Mouse (Mus musculus): ENCODE data around the gene Runx3. TPM values are rescaled to one million over a fixed set of nuclear protein-coding genes. Genes with fewer than 3 reads are reported as not detected.

Gene Runx3
- polyA plus RNA-seq, 1 experiment from 2014 or later, result 2.4 TPM

DNA sequence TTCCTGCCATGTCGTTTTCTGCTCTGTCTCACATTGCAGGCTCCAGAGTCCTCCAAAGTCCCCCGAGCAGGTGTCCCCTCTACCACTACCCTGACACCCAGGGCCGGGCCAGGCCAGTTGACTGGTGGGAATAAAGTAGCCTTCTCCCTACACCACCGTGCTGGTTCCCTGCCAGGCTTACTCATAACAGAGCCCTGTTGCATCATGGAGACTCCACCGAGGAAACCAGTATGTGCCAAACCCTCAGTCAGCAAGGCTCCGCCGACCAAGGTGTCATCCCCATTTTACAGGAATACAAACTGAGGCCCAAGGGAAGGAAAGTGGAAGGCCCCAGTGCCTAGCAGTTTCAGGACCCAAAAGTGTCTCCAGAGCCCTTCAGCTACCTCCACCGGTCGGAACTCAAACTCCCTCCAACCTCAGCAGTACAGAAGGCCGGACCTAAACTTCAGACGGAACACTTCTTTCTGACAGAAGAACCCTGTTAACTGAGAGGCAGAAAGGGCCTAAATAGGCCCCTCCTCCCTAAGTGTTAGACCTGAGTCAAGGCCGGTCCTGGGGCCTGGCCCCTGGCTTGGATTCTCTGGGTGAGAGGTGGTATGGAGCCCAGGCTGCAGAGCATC lies 1.5 kb upstream of the Runx3 start:
- Histone ChIP-seq H3K4me2 (ENCODE audit: low read depth, low read length) (no peak overlapping the region), H3K36me3 (ENCODE audit: control insufficient read depth, insufficient read depth, low read length) (no peaks in the 10 kb centered on the region), H3K27ac (replicated peaks; ENCODE audit: low read depth, low read length) (no peak overlapping the region), H3K9me3 (ENCODE audit: control insufficient read depth, low read length) (no peaks in the 10 kb centered on the region), H3K27me3 (replicated peaks; ENCODE audit: control insufficient read depth, insufficient read depth, low read length) (no peaks in the 10 kb centered on the region), H3K4me3 (ENCODE audit: low read depth, low read length) (no peak overlapping the region), H3K4me1 (ENCODE audit: control insufficient read depth, insufficient read depth, low read length) (no peaks in the 10 kb centered on the region), H3K9ac (ENCODE audit: low read depth, low read length) (no peak overlapping the region)
- no peak for DNase-seq (ENCODE audit: low spot score)
- ATAC-seq (ENCODE audit: low read depth), result no peak
- WGBS, result 88% methylated on average over 11 of the region's 12 CpGs

DNA sequence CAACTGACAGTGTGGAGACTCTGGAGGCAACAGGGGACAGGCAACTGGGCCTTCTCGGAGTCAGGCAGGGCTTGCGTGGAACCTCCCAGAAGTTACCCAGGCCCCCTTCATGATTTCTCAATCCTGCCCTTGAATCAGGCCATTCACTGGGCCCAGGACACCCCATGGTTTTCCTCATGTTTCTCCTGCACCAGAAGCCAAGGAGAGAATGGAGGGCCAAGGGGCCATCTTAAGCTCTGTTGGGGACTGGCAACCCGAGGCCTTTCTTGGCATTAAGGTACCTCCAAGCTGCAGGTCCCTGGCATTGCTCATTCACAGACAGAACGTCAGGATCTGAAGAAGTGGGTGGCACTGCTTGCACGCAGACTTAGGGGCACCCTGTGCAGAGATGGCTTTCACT lies 3.3 kb downstream of the Runx3 start:
- Histone ChIP-seq H3K27me3 (replicated peaks; ENCODE audit: control insufficient read depth, insufficient read depth, low read length) (no peaks in the 10 kb centered on the region; the same call in 1 of the 2 replicates), H3K27ac (replicated peaks; ENCODE audit: low read depth, low read length) (no peak overlapping the region), H3K36me3 (ENCODE audit: control insufficient read depth, insufficient read depth, low read length) (no peaks in the 10 kb centered on the region), H3K4me3 (ENCODE audit: low read depth, low read length) (no peak overlapping the region), H3K4me2 (ENCODE audit: low read depth, low read length) (no peak overlapping the region), H3K9ac (ENCODE audit: low read depth, low read length) (no peak overlapping the region), H3K9me3 (ENCODE audit: control insufficient read depth, low read length) (no peaks in the 10 kb centered on the region), H3K4me1 (ENCODE audit: control insufficient read depth, insufficient read depth, low read length) (no peaks in the 10 kb centered on the region)
- DNase-seq (ENCODE audit: low spot score) (no peak), ATAC-seq (ENCODE audit: low read depth) (no peak)
- WGBS, result 90% methylated on average over 5 of the region's 5 CpGs

DNA sequence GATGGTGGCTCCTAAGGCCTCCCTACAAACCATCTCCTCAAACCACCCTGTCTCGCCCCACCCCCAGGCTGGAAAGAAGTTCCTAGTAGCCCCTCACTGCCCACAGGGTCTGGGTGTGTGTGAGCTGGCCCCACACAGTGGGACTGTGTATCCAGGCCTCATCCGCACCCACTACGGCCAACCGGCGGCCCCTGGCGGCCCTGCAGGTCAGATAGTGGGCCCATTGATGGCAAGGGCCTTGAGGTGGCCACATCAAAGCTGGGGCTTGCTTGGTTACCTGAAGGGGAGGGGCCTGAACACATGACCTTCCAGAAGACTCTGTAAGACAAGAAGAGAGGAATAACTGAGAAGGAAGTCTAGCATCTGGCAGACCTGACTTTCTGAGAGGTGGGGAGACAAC lies 4.3 kb downstream of the Runx3 start:
- Histone ChIP-seq H3K4me2 (ENCODE audit: low read depth, low read length) (no peak overlapping the region), H3K27ac (replicated peaks; ENCODE audit: low read depth, low read length) (no peak overlapping the region), H3K4me1 (ENCODE audit: control insufficient read depth, insufficient read depth, low read length) (peaks cover 5% of the 10 kb centered on the region), H3K36me3 (ENCODE audit: control insufficient read depth, insufficient read depth, low read length) (no peaks in the 10 kb centered on the region), H3K27me3 (replicated peaks; ENCODE audit: control insufficient read depth, insufficient read depth, low read length) (no peaks in the 10 kb centered on the region; the same call in 1 of the 2 replicates), H3K9ac (ENCODE audit: low read depth, low read length) (no peak overlapping the region), H3K4me3 (ENCODE audit: low read depth, low read length) (no peak overlapping the region), H3K9me3 (ENCODE audit: control insufficient read depth, low read length) (no peaks in the 10 kb centered on the region)
- DNase-seq (ENCODE audit: low spot score), result no peak
- WGBS, result 89% methylated on average over 6 of the region's 6 CpGs
- no peak for ATAC-seq (ENCODE audit: low read depth)

GRCm38 (mm10) chr4:135125152-135125551 lies 4.7 kb downstream of the Runx3 start:
- Histone ChIP-seq H3K36me3 (ENCODE audit: control insufficient read depth, insufficient read depth, low read length) (no peaks in the 10 kb centered on the region), H3K9ac (ENCODE audit: low read depth, low read length) (no peak overlapping the region), H3K4me3 (ENCODE audit: low read depth, low read length) (no peak overlapping the region), H3K27ac (replicated peaks; ENCODE audit: low read depth, low read length) (no peak overlapping the region), H3K27me3 (replicated peaks; ENCODE audit: control insufficient read depth, insufficient read depth, low read length) (no peaks in the 10 kb centered on the region; the same call in 1 of the 2 replicates), H3K4me2 (ENCODE audit: low read depth, low read length) (no peak overlapping the region), H3K4me1 (ENCODE audit: control insufficient read depth, insufficient read depth, low read length) (peaks cover 5% of the 10 kb centered on the region), H3K9me3 (ENCODE audit: control insufficient read depth, low read length) (no peaks in the 10 kb centered on the region)
- ATAC-seq (ENCODE audit: low read depth) (no peak), DNase-seq (ENCODE audit: low spot score) (no peak)
- 82% methylated on average over 3 of the region's 3 CpGs for WGBS

DNA sequence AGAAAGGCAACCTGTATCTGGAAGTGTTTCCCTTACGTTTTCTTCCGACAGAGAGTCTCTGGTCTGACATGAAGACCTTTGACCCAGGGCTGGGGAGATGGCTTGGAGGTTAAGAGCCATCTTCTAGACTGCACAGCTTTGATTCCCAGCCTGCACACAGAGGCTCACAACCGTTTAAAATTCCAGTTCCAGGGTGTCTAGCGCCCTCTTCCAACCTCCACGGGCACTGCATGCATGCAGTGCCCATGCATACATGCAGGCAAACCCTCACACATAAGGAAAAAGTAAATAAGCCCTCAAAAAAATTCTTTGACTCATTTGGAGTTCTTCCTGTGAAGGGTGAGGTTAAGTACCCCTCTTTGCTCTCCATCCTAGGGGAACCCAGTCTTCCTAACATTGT lies 5.9 kb downstream of the Runx3 start:
- Histone ChIP-seq H3K27ac (replicated peaks; ENCODE audit: low read depth, low read length) (no peak overlapping the region), H3K36me3 (ENCODE audit: control insufficient read depth, insufficient read depth, low read length) (no peaks in the 10 kb centered on the region), H3K4me3 (ENCODE audit: low read depth, low read length) (no peak overlapping the region), H3K4me1 (ENCODE audit: control insufficient read depth, insufficient read depth, low read length) (peaks cover 5% of the 10 kb centered on the region), H3K27me3 (replicated peaks; ENCODE audit: control insufficient read depth, insufficient read depth, low read length) (no peaks in the 10 kb centered on the region; the same call in 1 of the 2 replicates), H3K4me2 (ENCODE audit: low read depth, low read length) (no peak overlapping the region), H3K9me3 (ENCODE audit: control insufficient read depth, low read length) (no peaks in the 10 kb centered on the region), H3K9ac (ENCODE audit: low read depth, low read length) (no peak overlapping the region)
- 64% methylated on average over 5 of the region's 5 CpGs for WGBS
- DNase-seq (ENCODE audit: low spot score) (no peak), ATAC-seq (ENCODE audit: low read depth) (no peak)

GRCm38 (mm10) chr4:135128841-135129520 lies 8.5 kb downstream of the Runx3 start:
- no peaks in the 10 kb centered on the region for H3K9me3 ChIP-seq (ENCODE audit: control insufficient read depth, low read length)
- ATAC-seq (ENCODE audit: low read depth), result no peak
- no peaks in the 10 kb centered on the region; the same call in 1 of the 2 replicates for H3K27me3 ChIP-seq (replicated peaks; ENCODE audit: control insufficient read depth, insufficient read depth, low read length)
- no peak overlapping the region for H3K9ac ChIP-seq (ENCODE audit: low read depth, low read length)
- H3K4me2 ChIP-seq (ENCODE audit: low read depth, low read length), result peak overlapping the region; percentile 53
- H3K4me1 ChIP-seq (ENCODE audit: control insufficient read depth, insufficient read depth, low read length), result peaks cover 5% of the 10 kb centered on the region
- 18% methylated on average over 22 of the region's 22 CpGs for WGBS
- peak; percentile 65 for DNase-seq (ENCODE audit: low spot score)
- no peak overlapping the region for H3K27ac ChIP-seq (replicated peaks; ENCODE audit: low read depth, low read length)
- peak overlapping the region; percentile 27 for H3K4me3 ChIP-seq (ENCODE audit: low read depth, low read length)
- H3K36me3 ChIP-seq (ENCODE audit: control insufficient read depth, insufficient read depth, low read length), result no peaks in the 10 kb centered on the region

DNA sequence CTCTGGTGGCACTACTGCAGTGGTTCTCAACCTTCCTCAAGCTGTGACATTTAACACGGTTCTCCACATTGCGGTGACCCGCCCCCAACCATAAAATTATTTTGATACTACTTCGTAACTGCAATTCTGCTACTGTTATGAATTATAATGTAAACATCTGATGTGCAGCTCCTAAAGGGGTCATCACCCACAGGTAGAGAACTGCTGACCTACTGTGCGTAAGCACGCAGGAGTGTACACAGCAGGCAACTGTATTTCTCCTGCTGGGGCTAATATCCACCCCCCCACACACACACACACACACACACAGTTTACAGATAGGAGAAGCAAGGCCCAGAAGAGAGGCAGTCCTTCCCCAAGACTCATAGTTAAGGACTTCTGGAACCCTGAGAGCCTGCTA lies 9.7 kb downstream of the Runx3 start:
- Histone ChIP-seq H3K9me3 (ENCODE audit: control insufficient read depth, low read length) (no peaks in the 10 kb centered on the region), H3K4me2 (ENCODE audit: low read depth, low read length) (no peak overlapping the region), H3K27ac (replicated peaks; ENCODE audit: low read depth, low read length) (no peak overlapping the region), H3K4me1 (ENCODE audit: control insufficient read depth, insufficient read depth, low read length) (peaks cover 5% of the 10 kb centered on the region), H3K36me3 (ENCODE audit: control insufficient read depth, insufficient read depth, low read length) (no peaks in the 10 kb centered on the region), H3K4me3 (ENCODE audit: low read depth, low read length) (no peak overlapping the region), H3K27me3 (replicated peaks; ENCODE audit: control insufficient read depth, insufficient read depth, low read length) (no peaks in the 10 kb centered on the region; the same call in 1 of the 2 replicates), H3K9ac (ENCODE audit: low read depth, low read length) (no peak overlapping the region)
- WGBS, result 88% methylated on average over 6 of the region's 6 CpGs
- no peak for DNase-seq (ENCODE audit: low spot score)
- no peak for ATAC-seq (ENCODE audit: low read depth)

DNA sequence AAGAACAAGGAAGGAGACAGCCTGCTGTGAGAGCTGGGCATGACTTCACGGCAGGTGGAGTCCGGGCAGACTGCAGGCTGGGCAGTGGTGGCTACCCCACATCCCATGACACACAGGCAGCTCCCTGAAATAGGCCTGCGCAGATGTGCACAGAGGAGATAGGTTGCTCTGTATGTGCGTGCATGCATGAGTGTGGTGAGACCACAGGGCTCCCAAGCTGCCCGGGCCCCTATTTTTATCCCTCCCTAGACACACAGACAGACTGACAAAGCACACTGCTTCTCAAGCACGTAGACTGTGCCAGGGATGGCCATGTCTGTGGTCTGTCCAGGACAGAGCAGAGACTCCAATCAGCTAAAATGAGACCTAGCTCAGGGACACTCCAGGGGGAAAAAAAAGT lies 10.7 kb downstream of the Runx3 start:
- ATAC-seq (ENCODE audit: low read depth) (no peak), DNase-seq (ENCODE audit: low spot score) (no peak)
- H3K9ac ChIP-seq (ENCODE audit: low read depth, low read length), result no peak overlapping the region
- peaks cover 5% of the 10 kb centered on the region for H3K4me1 ChIP-seq (ENCODE audit: control insufficient read depth, insufficient read depth, low read length)
- H3K9me3 ChIP-seq (ENCODE audit: control insufficient read depth, low read length), result no peaks in the 10 kb centered on the region
- H3K4me3 ChIP-seq (ENCODE audit: low read depth, low read length), result no peak overlapping the region
- H3K4me2 ChIP-seq (ENCODE audit: low read depth, low read length), result no peak overlapping the region
- no peaks in the 10 kb centered on the region for H3K36me3 ChIP-seq (ENCODE audit: control insufficient read depth, insufficient read depth, low read length)
- no peak overlapping the region for H3K27ac ChIP-seq (replicated peaks; ENCODE audit: low read depth, low read length)
- WGBS, result 69% methylated on average over 6 of the region's 6 CpGs
- H3K27me3 ChIP-seq (replicated peaks; ENCODE audit: control insufficient read depth, insufficient read depth, low read length), result no peaks in the 10 kb centered on the region; the same call in 1 of the 2 replicates

DNA sequence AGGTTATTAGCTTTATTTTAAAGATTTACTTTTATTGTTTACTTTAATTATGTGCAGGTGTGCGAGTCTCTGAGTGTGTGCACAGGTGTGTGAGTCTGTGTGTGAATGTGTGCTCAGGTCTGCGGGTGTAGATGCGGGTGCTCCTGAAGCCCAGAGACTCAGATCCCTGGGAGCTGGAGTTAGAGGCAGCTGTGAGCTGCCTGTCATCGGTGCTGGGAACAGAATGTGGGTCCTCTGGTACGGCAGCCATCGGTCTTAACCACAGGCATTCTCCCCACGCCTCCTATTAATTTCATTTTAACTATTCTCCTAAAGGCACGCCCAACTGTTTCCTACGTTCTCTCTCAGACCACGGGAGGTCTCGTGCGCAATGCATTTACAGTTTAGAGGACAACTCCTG lies 12.3 kb downstream of the Runx3 start:
- no peak overlapping the region for H3K4me3 ChIP-seq (ENCODE audit: low read depth, low read length)
- H3K4me1 ChIP-seq (ENCODE audit: control insufficient read depth, insufficient read depth, low read length), result peaks cover 5% of the 10 kb centered on the region
- H3K9ac ChIP-seq (ENCODE audit: low read depth, low read length), result no peak overlapping the region
- no peak for DNase-seq (ENCODE audit: low spot score)
- H3K9me3 ChIP-seq (ENCODE audit: control insufficient read depth, low read length), result no peaks in the 10 kb centered on the region
- ATAC-seq (ENCODE audit: low read depth), result no peak
- no peak overlapping the region for H3K4me2 ChIP-seq (ENCODE audit: low read depth, low read length)
- H3K36me3 ChIP-seq (ENCODE audit: control insufficient read depth, insufficient read depth, low read length), result no peaks in the 10 kb centered on the region
- 0 out of 2 replicates have a peak, but pooled peaks cover 2% of the 10 kb centered on the region for H3K27me3 ChIP-seq (replicated peaks; ENCODE audit: control insufficient read depth, insufficient read depth, low read length)
- WGBS, result 87% methylated on average over 12 of the region's 12 CpGs
- H3K27ac ChIP-seq (replicated peaks; ENCODE audit: low read depth, low read length), result no peak overlapping the region

Measured in embryonic facial prominence, embryonic 14.5 days (tissue).